Mouse (Mus musculus): ENCODE measurements around the gene Nkpd1. TPM values are rescaled to one million over a fixed set of nuclear protein-coding genes. Genes with fewer than 3 reads are reported as not detected.
A peak's percentile ranks its signal among the peaks of the same experiment; 100 is the strongest.
"Not testable (repeated sequence)": the region's sequence is repeated elsewhere in the genome, so short reads cannot be mapped to it uniquely, and the experiment has no call there.

Nkpd1 gene
- total RNA-seq, 2 experiments from 2014 or later: not detected

- DNase-seq: peak; percentile 70
Observed at GRCm38 (mm10) chr7:19506969-19507611, 10.5 kb upstream of the Nkpd1 start.

DNA sequence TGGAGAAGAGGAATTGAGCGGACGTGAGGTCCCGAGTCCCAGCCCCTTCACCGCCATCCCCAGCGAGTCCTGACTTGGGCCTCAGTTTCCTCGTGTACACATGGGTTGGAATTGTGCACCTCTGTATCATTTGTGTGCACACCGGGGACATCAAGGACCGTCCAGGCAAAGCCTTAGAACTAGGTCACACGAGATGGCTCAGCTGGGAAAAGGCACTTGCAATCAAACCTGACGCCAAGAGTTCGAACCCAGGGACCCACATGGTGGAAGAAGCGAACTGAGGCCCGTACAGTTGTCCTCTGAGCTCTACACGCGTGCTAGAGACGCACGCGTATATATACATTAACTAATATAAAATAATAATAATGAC lies 10.0 kb upstream of the Nkpd1 start:
- DNase-seq: no peak

- peak; percentile 95 for DNase-seq
Observed at GRCm38 (mm10) chr7:19508150-19508923, 9.3 kb upstream of the Nkpd1 start, which contains the start of the genes Bloc1s3 and Trappc6a. Gene Bloc1s3, minus strand, starts transcription at chr7:19508367. Gene Trappc6a, plus strand, starts transcription at chr7:19508395.

DNA sequence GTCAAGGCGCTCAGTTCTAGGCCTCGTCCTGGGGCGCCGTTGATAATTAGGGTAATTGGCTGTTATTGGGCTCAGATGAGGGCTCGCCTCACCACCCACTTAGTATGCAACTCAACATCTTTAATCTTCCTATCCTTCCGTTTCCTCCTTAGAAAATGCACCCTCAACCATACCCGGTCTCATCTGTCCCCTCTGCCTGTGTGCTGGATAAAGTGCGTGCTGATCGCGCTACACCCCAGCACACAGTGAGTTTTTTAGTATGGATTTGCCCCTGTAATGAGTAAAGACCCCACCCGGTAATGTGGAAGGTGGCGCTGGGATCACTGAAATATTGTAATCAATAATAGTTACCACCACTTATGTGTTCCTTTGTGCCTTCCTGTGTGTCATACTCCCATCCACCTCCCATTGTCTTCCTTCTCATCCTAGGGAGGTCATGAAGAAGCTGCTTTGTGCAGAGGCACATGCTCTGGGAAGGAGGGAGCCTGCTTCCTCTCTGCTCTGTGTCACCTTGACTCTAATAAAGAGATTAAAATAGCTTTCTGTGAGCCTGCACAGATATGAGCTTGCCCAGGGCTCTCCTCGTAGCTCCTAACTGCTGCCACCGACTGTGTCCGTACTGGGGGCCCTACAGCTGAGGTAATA lies 8.6 kb upstream of the Nkpd1 start:
- no peak for DNase-seq

DNA sequence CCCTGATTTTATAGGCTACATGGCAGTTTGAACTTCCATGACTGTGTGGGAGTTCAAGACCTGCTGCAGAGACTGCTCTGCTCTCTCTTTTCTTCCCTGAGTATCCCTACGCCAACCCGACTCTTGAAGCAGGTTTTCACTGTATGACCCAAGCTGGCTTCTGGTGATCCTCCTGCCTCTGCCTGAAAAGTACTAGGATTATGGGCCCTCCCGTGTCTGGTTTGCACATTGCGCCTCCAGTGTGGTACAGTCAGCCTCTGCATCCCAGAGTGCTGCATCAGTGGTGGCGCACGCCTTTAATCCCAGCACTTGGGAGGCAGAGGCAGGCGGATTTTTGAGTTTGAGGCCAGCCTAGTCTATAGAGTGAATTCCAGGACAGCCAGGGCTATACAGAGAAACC lies 7.9 kb upstream of the Nkpd1 start:
- no peak for DNase-seq

DNA sequence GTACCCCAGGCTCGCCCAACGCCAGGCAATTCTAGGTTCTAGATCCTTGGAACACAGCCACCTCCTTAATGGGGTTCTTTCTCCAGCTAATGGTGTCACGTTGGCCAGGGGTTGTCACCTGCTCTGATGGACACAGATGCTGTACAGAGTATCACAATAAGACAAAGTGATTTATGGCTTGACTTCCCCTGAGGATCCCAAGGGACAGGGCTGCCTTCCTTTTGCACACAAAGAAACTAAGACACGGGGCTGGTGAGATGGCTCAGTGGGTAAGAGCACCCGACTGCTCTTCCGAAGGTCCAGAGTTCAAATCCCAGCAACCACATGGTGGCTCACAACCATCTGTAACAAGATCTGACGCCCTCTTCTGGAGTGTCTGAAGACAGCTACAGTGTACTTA lies 5.7 kb upstream of the Nkpd1 start:
- DNase-seq: not testable (repeated sequence)

DNA sequence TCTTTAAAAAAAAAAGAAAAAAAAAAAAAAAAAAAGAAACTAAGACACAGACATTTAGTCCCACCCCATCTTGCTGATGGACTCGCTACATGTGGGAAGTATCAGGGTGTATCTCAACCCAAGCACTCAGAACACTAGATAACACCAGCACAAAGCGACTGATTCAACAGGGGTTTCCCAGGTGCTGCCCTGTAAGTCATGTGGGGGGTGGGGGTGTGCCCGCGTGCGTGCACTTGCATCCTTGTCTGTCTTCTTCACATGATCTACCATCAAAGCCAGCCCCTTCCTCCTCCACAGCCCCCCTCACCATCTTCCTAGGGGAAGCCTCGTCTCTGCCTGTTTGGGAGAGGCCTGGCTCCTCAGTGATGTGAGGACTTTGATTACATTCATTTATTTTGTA lies 5.3 kb upstream of the Nkpd1 start:
- no peak for DNase-seq

DNA sequence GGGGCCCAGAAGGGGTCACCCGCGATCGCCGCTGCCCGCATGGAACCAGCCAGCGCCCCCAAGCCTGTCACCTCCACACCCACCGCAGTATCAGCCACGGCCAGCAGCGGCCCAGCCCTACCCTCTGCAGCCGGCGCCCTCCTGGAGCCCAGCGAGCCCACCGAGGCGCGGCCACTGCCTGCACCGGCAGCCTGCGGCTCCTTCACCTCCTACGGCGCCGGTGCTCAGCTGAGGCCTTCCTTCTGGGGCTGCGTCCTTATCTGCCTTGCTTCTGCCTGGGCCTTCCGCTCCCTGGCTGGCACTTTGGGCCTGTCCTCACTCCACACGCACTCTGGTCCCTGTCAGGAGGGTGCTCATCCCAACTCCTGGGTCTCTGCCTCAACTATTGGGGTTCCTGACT lies 2.4 kb downstream of the Nkpd1 start:
- no peak for DNase-seq

DNA sequence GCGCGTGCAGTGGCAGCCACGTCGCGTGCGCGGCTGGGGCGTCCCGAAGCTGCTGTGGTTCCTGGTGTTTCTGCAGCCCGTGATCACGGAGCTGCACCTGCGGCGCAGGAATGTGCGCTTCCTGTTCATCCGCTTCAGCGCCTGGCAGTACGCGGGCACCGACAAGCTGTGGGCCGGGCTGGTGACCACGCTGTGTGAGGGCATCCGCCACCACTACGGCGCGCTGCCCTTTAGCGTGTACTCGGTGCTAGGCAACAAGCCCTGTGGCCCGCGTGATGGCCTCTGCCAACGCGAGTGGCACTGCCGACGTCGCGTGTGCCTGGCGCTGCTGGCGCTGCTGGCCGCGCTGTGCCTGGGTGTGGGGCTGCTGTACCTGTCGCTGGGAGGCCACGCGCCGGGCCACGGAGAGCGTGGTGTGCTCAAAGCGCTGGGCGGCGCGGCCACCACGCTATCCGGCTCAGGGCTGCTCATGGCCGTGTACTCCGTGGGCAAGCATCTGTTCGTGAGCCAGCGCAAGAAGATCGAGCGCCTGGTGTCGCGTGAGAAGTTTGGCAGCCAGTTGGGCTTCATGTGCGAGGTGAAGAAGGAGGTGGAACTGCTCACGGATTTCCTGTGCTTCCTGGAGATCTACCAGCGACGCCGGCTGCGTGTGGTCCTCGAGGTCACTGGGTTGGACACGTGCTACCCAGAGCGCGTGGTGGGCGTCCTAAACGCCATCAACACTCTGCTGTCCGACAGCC lies 5.5 kb downstream of the Nkpd1 start:
- DNase-seq: no peak

- DNase-seq: peak; percentile 76
Observed at GRCm38 (mm10) chr7:19523757-19524419, 6.2 kb downstream of the Nkpd1 start.

DNA sequence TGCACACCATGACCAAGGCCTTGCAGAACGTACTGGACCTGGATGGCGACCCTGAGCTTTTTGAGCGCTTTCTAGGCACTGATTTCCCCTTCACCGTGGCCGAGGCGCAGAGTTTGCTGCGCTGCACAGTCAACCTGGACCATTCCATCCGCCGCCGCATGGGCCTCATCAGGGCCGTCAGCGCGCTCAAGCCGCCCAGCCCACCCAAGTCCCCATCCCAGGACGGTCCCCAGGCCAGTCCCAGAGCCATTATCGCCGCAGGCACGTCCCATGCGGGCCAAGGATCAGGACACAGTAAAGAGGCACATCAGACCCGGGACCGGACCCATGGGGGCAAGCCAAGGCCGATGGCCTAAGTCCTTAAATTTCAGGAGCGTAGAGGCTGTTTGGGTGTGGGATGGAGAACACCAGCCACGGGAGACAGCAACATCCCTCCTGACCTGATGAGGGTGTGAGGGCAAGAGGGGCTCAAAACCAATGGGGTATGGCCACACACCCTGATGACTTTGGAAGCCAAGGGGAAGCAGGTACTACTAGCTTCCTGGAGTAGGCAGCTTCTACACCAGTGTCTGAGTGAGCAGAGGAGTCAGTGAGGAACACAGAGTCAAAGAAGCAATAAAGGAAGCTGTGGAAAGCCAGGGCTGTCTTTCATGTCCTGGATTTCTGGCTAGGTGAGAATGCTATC lies 6.9 kb downstream of the Nkpd1 start:
- DNase-seq: no peak

DNA sequence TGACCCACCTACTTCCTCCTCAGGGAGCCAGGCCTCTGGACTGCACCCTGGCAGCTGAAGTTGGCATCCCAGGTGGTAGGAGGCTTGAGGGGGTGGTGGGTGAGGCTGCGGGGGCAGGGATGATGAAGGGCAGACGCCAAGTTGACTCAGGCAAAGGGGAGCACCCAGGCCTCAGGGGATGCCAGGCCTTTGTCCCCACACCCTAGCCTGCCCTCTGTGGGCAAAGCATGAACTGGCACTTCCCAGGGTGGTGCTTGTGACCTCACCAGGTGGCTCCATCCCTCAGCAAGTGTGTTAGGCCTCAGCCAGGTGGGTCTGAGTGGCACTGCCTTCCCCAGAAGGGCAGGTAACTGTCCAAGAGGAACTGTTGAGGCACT lies 7.5 kb downstream of the Nkpd1 start:
- DNase-seq: no peak

- DNase-seq: no peak
Observed at GRCm38 (mm10) chr7:19531077-19531476, 13.4 kb downstream of the Nkpd1 start.

DNA sequence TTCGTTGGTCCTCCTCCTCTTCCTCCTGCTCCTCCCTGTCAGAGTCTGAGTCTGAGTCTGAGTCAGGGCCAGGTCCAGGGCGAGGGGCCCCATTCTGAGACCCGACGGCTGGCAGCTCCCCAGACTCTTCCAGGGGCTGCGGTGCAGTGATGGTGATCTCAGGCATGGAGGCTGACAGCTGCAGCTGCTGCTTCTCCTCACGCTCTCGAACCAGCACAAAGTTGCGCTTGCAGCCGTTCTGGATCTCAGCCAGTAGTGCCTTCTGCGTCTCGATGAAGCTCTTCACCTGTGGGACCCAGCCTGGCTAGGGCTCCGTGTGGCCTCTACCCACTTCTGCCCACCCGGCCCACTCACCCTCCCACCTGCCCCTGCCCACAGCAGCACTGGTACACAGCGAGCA lies 14.6 kb downstream of the Nkpd1 start:
- no peak for DNase-seq

DNA sequence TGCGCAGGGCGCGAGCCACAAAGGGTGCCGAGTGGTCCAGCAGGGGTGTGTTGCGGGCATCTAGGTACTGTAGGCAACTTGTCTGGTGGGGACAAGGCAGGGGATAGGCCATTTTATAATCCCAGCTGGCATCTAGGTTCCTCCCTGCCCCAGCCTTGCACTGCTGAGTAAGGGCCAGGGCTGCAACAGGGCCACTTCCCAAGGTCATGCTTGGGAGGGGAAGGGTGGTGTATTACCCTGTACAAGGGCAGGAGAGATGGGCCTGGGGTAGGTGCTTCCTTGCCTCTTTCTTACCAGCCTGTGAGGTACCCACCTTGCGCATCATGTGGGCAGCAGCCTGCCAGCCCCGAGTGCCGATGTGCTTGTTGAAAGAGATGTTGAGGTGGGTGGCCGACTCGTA lies 17.0 kb downstream of the Nkpd1 start:
- no peak for DNase-seq

DNA sequence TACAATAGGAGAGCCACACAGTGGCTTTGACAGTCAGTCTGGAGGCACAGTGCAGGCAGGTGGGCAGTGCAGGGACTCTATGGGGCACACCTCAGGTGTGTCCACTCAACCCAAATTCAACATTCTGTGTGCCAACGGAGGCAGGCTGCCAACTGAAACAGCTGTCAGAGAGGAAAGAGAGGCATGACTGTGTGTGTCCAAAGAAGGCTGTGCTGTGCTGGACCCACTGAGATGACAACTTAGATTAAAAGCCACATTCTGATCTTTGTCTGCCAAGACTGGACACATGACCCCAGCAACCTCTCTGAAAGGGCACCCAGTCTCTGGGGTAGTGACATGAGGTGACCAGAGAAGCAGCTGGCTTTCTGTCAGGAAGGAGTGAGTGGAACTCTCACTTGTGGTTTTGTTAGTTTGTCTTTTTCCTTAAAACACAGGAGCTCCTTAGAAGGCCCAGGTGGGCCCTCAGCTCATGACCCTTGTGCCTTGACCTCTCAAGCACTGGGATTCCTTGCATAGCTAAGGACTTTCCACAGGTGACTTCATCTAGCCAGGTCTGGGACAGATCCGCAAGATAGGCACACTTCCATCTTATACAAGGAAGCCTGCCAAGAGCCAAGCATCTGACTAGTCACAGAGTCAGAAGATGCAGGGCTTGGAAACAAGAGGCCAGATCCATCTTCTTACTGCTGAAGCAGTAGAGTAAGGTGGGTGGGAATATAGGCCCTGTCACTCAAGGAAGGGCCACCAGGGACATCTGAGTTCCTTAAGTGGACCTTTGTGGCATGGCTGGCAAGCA lies 23.3 kb downstream of the Nkpd1 start:
- no peak for DNase-seq

DNA sequence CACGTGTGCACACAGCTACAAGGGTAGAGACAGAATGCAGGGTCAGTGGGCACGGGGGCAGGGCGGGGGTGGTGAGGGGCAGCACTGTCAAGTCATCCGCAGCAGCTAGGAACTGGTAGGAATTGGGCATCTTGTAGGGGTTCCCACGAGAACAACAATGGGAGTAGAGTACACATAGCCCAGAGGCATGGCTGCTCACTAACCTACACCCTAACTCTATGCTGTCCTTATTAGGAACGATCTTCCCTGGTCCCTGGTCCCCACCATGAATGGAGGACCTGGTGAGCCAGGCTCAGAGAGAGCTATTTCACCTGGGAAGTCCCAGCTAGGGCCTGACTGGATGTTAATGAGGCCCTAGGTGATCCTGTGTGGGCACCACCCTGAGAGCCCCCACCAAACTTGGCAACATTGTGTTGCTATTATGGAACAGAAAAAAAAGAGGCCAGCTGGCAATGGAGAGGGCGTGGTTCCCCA lies 24.1 kb downstream of the Nkpd1 start:
- no peak for DNase-seq

GRCm38 (mm10) chr7:19542155-19542691 lies 24.6 kb downstream of the Nkpd1 start:
- DNase-seq: peak; percentile 65

GRCm38 (mm10) chr7:19543584-19543983 lies 25.9 kb downstream of the Nkpd1 start:
- peak; percentile 56 for DNase-seq

- no peak for DNase-seq
Observed at GRCm38 (mm10) chr7:19546007-19546406, 28.4 kb downstream of the Nkpd1 start.
